Mouse (Mus musculus) hindbrain, postnatal 0 days (tissue): ENCODE data around the gene Sh3pxd2a. TPM values are rescaled to one million over a fixed set of nuclear protein-coding genes. Genes with fewer than 3 reads are reported as not detected.
A peak's percentile ranks its signal among the peaks of the same experiment; 100 is the strongest.

Experiments used
- ATAC-seq: fragments of 200-750 bp; cut with Nextera tagmentation; 2 replicates; pipeline ENCODE4 v1.8.0; 2017; ENCODE audit warnings: mild to moderate bottlenecking, moderate TSS enrichment, moderate library complexity
- DNase-seq: peaks from one replicate; pipeline ENCODE4 v3.0.0-alpha.2; 2015; ENCODE audit warnings: low spot score
- H3K27ac ChIP-seq: fragments of 300-500 bp; sonication (generic); 2 replicates; pipeline ENCODE4 v1.5.1; 2014; ENCODE audit warnings: mild to moderate bottlenecking
- H3K27me3 ChIP-seq: fragments of 300-500 bp; sonication (generic); 2 replicates; pipeline ENCODE4 v1.6.1; 2014; ENCODE audit warnings: low read length, mixed read lengths; ENCODE audit not compliant: insufficient read depth
- H3K36me3 ChIP-seq: fragments of 300-500 bp; sonication (generic); 2 replicates; pipeline ENCODE4 v1.6.1; 2014; ENCODE audit warnings: low read length, mixed read lengths; ENCODE audit not compliant: insufficient read depth
- H3K4me1 ChIP-seq: fragments of 300-500 bp; sonication (generic); 2 replicates; pipeline ENCODE4 v1.6.1; 2014; ENCODE audit warnings: antibody characterized with exemption, low read length, mixed read lengths; ENCODE audit not compliant: insufficient read depth
- H3K4me2 ChIP-seq: fragments of 300-500 bp; sonication (generic); 2 replicates; pipeline ENCODE4 v1.6.1; 2014; ENCODE audit warnings: low read depth, mild to moderate bottlenecking, low read length, moderate library complexity, mixed read lengths
- H3K4me3 ChIP-seq: fragments of 300-500 bp; sonication (generic); 2 replicates; pipeline ENCODE4 v1.5.1; 2014; ENCODE audit warnings: low read length
- H3K9ac ChIP-seq: fragments of 300-500 bp; sonication (generic); replicated peaks from 2 replicates; pipeline ENCODE4 v1.6.1; 2014; ENCODE audit warnings: mild to moderate bottlenecking, low read length, moderate library complexity, mixed read lengths
- H3K9me3 ChIP-seq: fragments of 300-500 bp; sonication (generic); 2 replicates; pipeline ENCODE4 v1.6.1; 2016; ENCODE audit warnings: low read length, mixed read lengths
- CTCF ChIP-seq: IDR thresholded peaks from 2 replicates; pipeline ENCODE4 v1.5.1; 2016; ENCODE audit warnings: antibody characterized with exemption, control low read depth, low read depth
- WGBS: fragments of 180-500 bp; shearing (Covaris S2); extraction: QIAGEN DNeasy Blood & Tissue Kit; methylation state at CpG from one replicate; pipeline ENCODE4 v1.1.7; 2014; 5-methylcytosine and 5-hydroxymethylcytosine counted together
- polyA plus RNA-seq: library from polyadenylated mRNA; unstranded; fragments of >200 nt; fragmentation: Nextera tagmentation; extraction: Ambion mirVana; gene quantifications from 2 replicates; pipeline ENCODE4 v1.2.1, GENCODE M21; 2015
- total RNA-seq: library from RNA; depleted of rRNA; stranded (reverse); fragments of >200 nt; gene quantifications from 2 replicates; pipeline ENCODE4 v1.2.3, GENCODE M21; 2014

Gene Sh3pxd2a
- total and polyA plus RNA-seq, 2 experiments from 2014 or later, result 1.8 to 25.5 TPM

GRCm38 (mm10) chr19:47255036-47255435 lies 209.2 kb downstream of the Sh3pxd2a start:
- no peaks in the 10 kb centered on the region for H3K9me3 ChIP-seq
- no peak overlapping the region for H3K27ac ChIP-seq
- peaks cover 18% of the 10 kb centered on the region; the same call in 1 of the 2 replicates for H3K27me3 ChIP-seq
- H3K4me2 ChIP-seq, result no peak overlapping the region
- H3K4me1 ChIP-seq, result peaks cover 4% of the 10 kb centered on the region; the same call in 1 of the 2 replicates
- TF ChIP-seq CTCF, result no peak
- DNase-seq (no peak), ATAC-seq (no peak)
- 72% methylated on average over 2 of the region's 2 CpGs for WGBS
- no peak overlapping the region for H3K9ac ChIP-seq
- H3K4me3 ChIP-seq, result no peak overlapping the region
- H3K36me3 ChIP-seq, result no peaks in the 10 kb centered on the region

- Histone ChIP-seq H3K9ac (0 out of 2 replicates have a peak overlapping the region, but pooled peaks have one; percentile 13), H3K27ac (no peak overlapping the region), H3K36me3 (no peaks in the 10 kb centered on the region), H3K4me1 (peaks cover 4% of the 10 kb centered on the region; the same call in 1 of the 2 replicates), H3K4me3 (peak overlapping the region; percentile 31), H3K9me3 (no peaks in the 10 kb centered on the region), H3K4me2 (peak overlapping the region; percentile 50), H3K27me3 (peaks cover 18% of the 10 kb centered on the region; the same call in 1 of the 2 replicates)
- 5% methylated on average over 89 of the region's 90 CpGs for WGBS
- DNase-seq, result peak; percentile 78
- peak; percentile 61 for ATAC-seq
- TF ChIP-seq CTCF, result no peak
These were observed 211.1 kb downstream of the Sh3pxd2a start for GRCm38 (mm10) chr19:47253053-47253628.

GRCm38 (mm10) chr19:47250931-47251330 lies 213.3 kb downstream of the Sh3pxd2a start:
- peak; percentile 32 for DNase-seq
- Histone ChIP-seq H3K36me3 (no peaks in the 10 kb centered on the region), H3K27me3 (peaks cover 18% of the 10 kb centered on the region; the same call in 1 of the 2 replicates), H3K9ac (no peak overlapping the region), H3K4me2 (no peak overlapping the region), H3K4me1 (peaks cover 4% of the 10 kb centered on the region; the same call in 1 of the 2 replicates), H3K27ac (no peak overlapping the region), H3K9me3 (no peaks in the 10 kb centered on the region), H3K4me3 (no peak overlapping the region)
- peak; percentile 39; the same call in 1 of the 2 replicates for ATAC-seq
- 42% methylated on average over 6 of the region's 6 CpGs for WGBS
- TF ChIP-seq CTCF, result no peak

GRCm38 (mm10) chr19:47248906-47249568 lies 215.2 kb downstream of the Sh3pxd2a start:
- H3K27ac ChIP-seq, result no peak overlapping the region
- peaks cover 18% of the 10 kb centered on the region; the same call in 1 of the 2 replicates for H3K27me3 ChIP-seq
- no peaks in the 10 kb centered on the region for H3K36me3 ChIP-seq
- DNase-seq, result no peak
- H3K4me1 ChIP-seq, result peaks cover 4% of the 10 kb centered on the region; the same call in 1 of the 2 replicates
- no peak overlapping the region for H3K9ac ChIP-seq
- 59% methylated on average over 16 of the region's 16 CpGs for WGBS
- ATAC-seq, result no peak
- no peak overlapping the region for H3K4me3 ChIP-seq
- no peak for TF ChIP-seq CTCF
- no peak overlapping the region for H3K4me2 ChIP-seq
- no peaks in the 10 kb centered on the region for H3K9me3 ChIP-seq

- H3K4me2 ChIP-seq, result no peak overlapping the region
- H3K27me3 ChIP-seq, result peaks cover 11% of the 10 kb centered on the region; the same call in 1 of the 2 replicates
- H3K4me3 ChIP-seq, result no peak overlapping the region
- no peak overlapping the region for H3K9ac ChIP-seq
- no peaks in the 10 kb centered on the region for H3K9me3 ChIP-seq
- 83% methylated on average over 7 of the region's 7 CpGs for WGBS
- DNase-seq (no peak), ATAC-seq (no peak)
- no peak overlapping the region for H3K27ac ChIP-seq
- peaks cover 2% of the 10 kb centered on the region; the same call in 1 of the 2 replicates for H3K4me1 ChIP-seq
- TF ChIP-seq CTCF, result no peak
- H3K36me3 ChIP-seq, result no peaks in the 10 kb centered on the region
These were observed 215.9 kb downstream of the Sh3pxd2a start for GRCm38 (mm10) chr19:47248296-47248695.

- no peaks in the 10 kb centered on the region for H3K36me3 ChIP-seq
- 43% methylated on average over 11 of the region's 11 CpGs for WGBS
- no peak overlapping the region for H3K27ac ChIP-seq
- DNase-seq (no peak), ATAC-seq (no peak)
- H3K9me3 ChIP-seq, result no peaks in the 10 kb centered on the region
- TF ChIP-seq CTCF, result no peak
- no peak overlapping the region for H3K4me3 ChIP-seq
- no peak overlapping the region for H3K4me2 ChIP-seq
- H3K27me3 ChIP-seq, result peaks cover 5% of the 10 kb centered on the region; the same call in 1 of the 2 replicates
- no peak overlapping the region for H3K9ac ChIP-seq
- H3K4me1 ChIP-seq, result no peaks in the 10 kb centered on the region
These were observed 216.4 kb downstream of the Sh3pxd2a start for GRCm38 (mm10) chr19:47247791-47248190.
